Mouse (Mus musculus) thymus, adult 2 months (tissue): Measurements from ENCODE around the gene Pkhd1.

ENCODE experiments used
- CTCF ChIP-seq: fragments of 200-500 bp; IDR thresholded peaks from 2 replicates; pipeline ENCODE4 v1.5.1; 2012; ENCODE audit warnings: mild to moderate bottlenecking, control low read depth, low read length, moderate library complexity, borderline replicate concordance; ENCODE audit not compliant: control insufficient read depth, poor library complexity, insufficient read depth; ENCODE audit errors: extremely low read depth
- POLR2A ChIP-seq: fragments of 200-500 bp; IDR thresholded peaks from 2 replicates; pipeline ENCODE4 v1.6.1; 2012; ENCODE audit warnings: mild to moderate bottlenecking, low read length, control low read depth, moderate library complexity; ENCODE audit not compliant: control insufficient read depth, poor library complexity, insufficient read depth; ENCODE audit errors: extremely low read depth

DNA sequence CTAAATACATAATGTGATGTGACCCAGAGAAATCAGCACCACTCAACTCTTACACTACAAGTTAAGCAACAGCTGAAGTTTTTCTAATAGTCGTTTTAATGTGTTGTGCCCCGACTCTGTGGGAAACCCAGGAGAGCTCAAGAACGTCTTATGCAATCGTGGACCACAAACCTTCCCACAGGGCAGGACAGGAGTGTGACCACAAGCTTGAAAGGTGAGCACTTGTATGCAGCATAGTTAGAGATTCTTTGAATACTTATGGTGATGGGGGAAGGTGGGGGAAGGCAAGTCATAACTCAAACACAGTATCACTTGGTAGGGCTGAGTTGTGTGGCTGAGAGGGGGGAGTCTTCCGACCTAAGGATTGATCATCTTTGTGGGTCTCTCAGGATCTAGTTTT is 46.4 kb downstream of the Pkhd1 start:
- TF ChIP-seq POLR2A, result no peak
- no peak for TF ChIP-seq CTCF
